Mouse (Mus musculus): ENCODE data around the gene Dek. TPM values are rescaled to one million over a fixed set of nuclear protein-coding genes. Genes with fewer than 3 reads are reported as not detected.

The Dek gene
- polyA plus RNA-seq, 1 experiment from 2014 or later = 345 TPM

- WGBS = 94% methylated on average over 6 of the region's 6 CpGs
- no peak overlapping the region for H3K9ac ChIP-seq (replicated peaks; ENCODE audit: low read length)
- H3K4me2 ChIP-seq (ENCODE audit: low read depth, low read length) = no peak overlapping the region
- no peaks in the 10 kb centered on the region for H3K9me3 ChIP-seq (replicated peaks; ENCODE audit: control insufficient read depth, low read length)
- no peak overlapping the region for H3K27ac ChIP-seq (replicated peaks; ENCODE audit: low read depth, low read length)
- H3K4me1 ChIP-seq (ENCODE audit: control insufficient read depth, insufficient read depth, low read length) = no peaks in the 10 kb centered on the region
- no peak for ATAC-seq (replicated peaks; ENCODE audit: insufficient number of reproducible peaks, low FRiP score, low TSS enrichment, low read depth)
- no peaks in the 10 kb centered on the region for H3K36me3 ChIP-seq (replicated peaks; ENCODE audit: control insufficient read depth, insufficient read depth, low read depth, low read length)
- no peak for DNase-seq (ENCODE audit: low spot score)
- no peaks in the 10 kb centered on the region for H3K27me3 ChIP-seq (ENCODE audit: control insufficient read depth, insufficient read depth, low read length)
- no peak overlapping the region for H3K4me3 ChIP-seq (ENCODE audit: low read depth, low read length)
Observed at GRCm38 (mm10) chr13:47067001-47067400, 39.0 kb downstream of the Dek start.

GRCm38 (mm10) chr13:47066516-47066915, 39.5 kb downstream of the Dek start:
- Histone ChIP-seq H3K4me2 (ENCODE audit: low read depth, low read length) (no peak overlapping the region), H3K27ac (replicated peaks; ENCODE audit: low read depth, low read length) (no peak overlapping the region), H3K4me1 (ENCODE audit: control insufficient read depth, insufficient read depth, low read length) (no peaks in the 10 kb centered on the region), H3K36me3 (replicated peaks; ENCODE audit: control insufficient read depth, insufficient read depth, low read depth, low read length) (no peaks in the 10 kb centered on the region), H3K9ac (replicated peaks; ENCODE audit: low read length) (no peak overlapping the region), H3K4me3 (ENCODE audit: low read depth, low read length) (no peak overlapping the region), H3K9me3 (replicated peaks; ENCODE audit: control insufficient read depth, low read length) (no peaks in the 10 kb centered on the region), H3K27me3 (ENCODE audit: control insufficient read depth, insufficient read depth, low read length) (no peaks in the 10 kb centered on the region)
- WGBS = 93% methylated on average over 10 of the region's 10 CpGs
- no peak for ATAC-seq (replicated peaks; ENCODE audit: insufficient number of reproducible peaks, low FRiP score, low TSS enrichment, low read depth)
- DNase-seq (ENCODE audit: low spot score) = no peak

GRCm38 (mm10) chr13:47063985-47064760, 41.8 kb downstream of the Dek start:
- H3K27ac ChIP-seq (replicated peaks; ENCODE audit: low read depth, low read length) = no peak overlapping the region
- no peaks in the 10 kb centered on the region for H3K9me3 ChIP-seq (replicated peaks; ENCODE audit: control insufficient read depth, low read length)
- 81% methylated on average over 15 of the region's 15 CpGs for WGBS
- ATAC-seq (replicated peaks; ENCODE audit: insufficient number of reproducible peaks, low FRiP score, low TSS enrichment, low read depth) (no peak), DNase-seq (ENCODE audit: low spot score) (no peak)
- no peak overlapping the region for H3K9ac ChIP-seq (replicated peaks; ENCODE audit: low read length)
- no peak overlapping the region for H3K4me2 ChIP-seq (ENCODE audit: low read depth, low read length)
- H3K36me3 ChIP-seq (replicated peaks; ENCODE audit: control insufficient read depth, insufficient read depth, low read depth, low read length) = no peaks in the 10 kb centered on the region
- no peak overlapping the region for H3K4me3 ChIP-seq (ENCODE audit: low read depth, low read length)
- H3K27me3 ChIP-seq (ENCODE audit: control insufficient read depth, insufficient read depth, low read length) = no peaks in the 10 kb centered on the region
- no peaks in the 10 kb centered on the region for H3K4me1 ChIP-seq (ENCODE audit: control insufficient read depth, insufficient read depth, low read length)

- Histone ChIP-seq H3K27ac (replicated peaks; ENCODE audit: low read depth, low read length) (no peak overlapping the region), H3K36me3 (replicated peaks; ENCODE audit: control insufficient read depth, insufficient read depth, low read depth, low read length) (no peaks in the 10 kb centered on the region), H3K9me3 (replicated peaks; ENCODE audit: control insufficient read depth, low read length) (no peaks in the 10 kb centered on the region), H3K4me2 (ENCODE audit: low read depth, low read length) (no peak overlapping the region), H3K27me3 (ENCODE audit: control insufficient read depth, insufficient read depth, low read length) (no peaks in the 10 kb centered on the region), H3K9ac (replicated peaks; ENCODE audit: low read length) (no peak overlapping the region), H3K4me3 (ENCODE audit: low read depth, low read length) (no peak overlapping the region), H3K4me1 (ENCODE audit: control insufficient read depth, insufficient read depth, low read length) (no peaks in the 10 kb centered on the region)
- WGBS = 92% methylated on average over 17 of the region's 17 CpGs
- ATAC-seq (replicated peaks; ENCODE audit: insufficient number of reproducible peaks, low FRiP score, low TSS enrichment, low read depth) (no peak), DNase-seq (ENCODE audit: low spot score) (no peak)
Observed at GRCm38 (mm10) chr13:47062756-47063155, 43.2 kb downstream of the Dek start.

GRCm38 (mm10) chr13:47056781-47057180, 49.2 kb downstream of the Dek start:
- Histone ChIP-seq H3K27ac (replicated peaks; ENCODE audit: low read depth, low read length) (no peak overlapping the region), H3K4me3 (ENCODE audit: low read depth, low read length) (no peak overlapping the region), H3K9ac (replicated peaks; ENCODE audit: low read length) (no peak overlapping the region), H3K4me1 (ENCODE audit: control insufficient read depth, insufficient read depth, low read length) (no peaks in the 10 kb centered on the region), H3K4me2 (ENCODE audit: low read depth, low read length) (no peak overlapping the region), H3K9me3 (replicated peaks; ENCODE audit: control insufficient read depth, low read length) (no peaks in the 10 kb centered on the region), H3K27me3 (ENCODE audit: control insufficient read depth, insufficient read depth, low read length) (no peaks in the 10 kb centered on the region), H3K36me3 (replicated peaks; ENCODE audit: control insufficient read depth, insufficient read depth, low read depth, low read length) (no peaks in the 10 kb centered on the region; the same call in 1 of the 2 replicates)
- ATAC-seq (replicated peaks; ENCODE audit: insufficient number of reproducible peaks, low FRiP score, low TSS enrichment, low read depth) = no peak
- 97% methylated on average over 5 of the region's 5 CpGs for WGBS
- DNase-seq (ENCODE audit: low spot score) = no peak

GRCm38 (mm10) chr13:47056126-47056525, 49.9 kb downstream of the Dek start:
- Histone ChIP-seq H3K9me3 (replicated peaks; ENCODE audit: control insufficient read depth, low read length) (no peaks in the 10 kb centered on the region), H3K27me3 (ENCODE audit: control insufficient read depth, insufficient read depth, low read length) (no peaks in the 10 kb centered on the region), H3K9ac (replicated peaks; ENCODE audit: low read length) (no peak overlapping the region), H3K4me3 (ENCODE audit: low read depth, low read length) (no peak overlapping the region), H3K4me2 (ENCODE audit: low read depth, low read length) (no peak overlapping the region), H3K4me1 (ENCODE audit: control insufficient read depth, insufficient read depth, low read length) (no peaks in the 10 kb centered on the region), H3K36me3 (replicated peaks; ENCODE audit: control insufficient read depth, insufficient read depth, low read depth, low read length) (no peaks in the 10 kb centered on the region; the same call in 1 of the 2 replicates), H3K27ac (replicated peaks; ENCODE audit: low read depth, low read length) (no peak overlapping the region)
- WGBS = 90% methylated on average over 11 of the region's 11 CpGs
- no peak for ATAC-seq (replicated peaks; ENCODE audit: insufficient number of reproducible peaks, low FRiP score, low TSS enrichment, low read depth)
- no peak for DNase-seq (ENCODE audit: low spot score)

- Histone ChIP-seq H3K4me2 (ENCODE audit: low read depth, low read length) (no peak overlapping the region), H3K27me3 (ENCODE audit: control insufficient read depth, insufficient read depth, low read length) (no peaks in the 10 kb centered on the region), H3K9me3 (replicated peaks; ENCODE audit: control insufficient read depth, low read length) (no peaks in the 10 kb centered on the region), H3K36me3 (replicated peaks; ENCODE audit: control insufficient read depth, insufficient read depth, low read depth, low read length) (no peaks in the 10 kb centered on the region; the same call in 1 of the 2 replicates), H3K4me1 (ENCODE audit: control insufficient read depth, insufficient read depth, low read length) (no peaks in the 10 kb centered on the region), H3K27ac (replicated peaks; ENCODE audit: low read depth, low read length) (no peak overlapping the region), H3K4me3 (ENCODE audit: low read depth, low read length) (no peak overlapping the region), H3K9ac (replicated peaks; ENCODE audit: low read length) (no peak overlapping the region)
- DNase-seq (ENCODE audit: low spot score) (no peak), ATAC-seq (replicated peaks; ENCODE audit: insufficient number of reproducible peaks, low FRiP score, low TSS enrichment, low read depth) (no peak)
- WGBS = 70% methylated on average over 10 of the region's 10 CpGs
Observed at GRCm38 (mm10) chr13:47053971-47054370, 52.0 kb downstream of the Dek start.

- no peaks in the 10 kb centered on the region for H3K4me1 ChIP-seq (ENCODE audit: control insufficient read depth, insufficient read depth, low read length)
- H3K9me3 ChIP-seq (replicated peaks; ENCODE audit: control insufficient read depth, low read length) = no peaks in the 10 kb centered on the region
- no peak overlapping the region for H3K4me3 ChIP-seq (ENCODE audit: low read depth, low read length)
- no peak overlapping the region for H3K27ac ChIP-seq (replicated peaks; ENCODE audit: low read depth, low read length)
- H3K4me2 ChIP-seq (ENCODE audit: low read depth, low read length) = no peak overlapping the region
- DNase-seq (ENCODE audit: low spot score) = no peak
- ATAC-seq (replicated peaks; ENCODE audit: insufficient number of reproducible peaks, low FRiP score, low TSS enrichment, low read depth) = no peak
- no peaks in the 10 kb centered on the region for H3K27me3 ChIP-seq (ENCODE audit: control insufficient read depth, insufficient read depth, low read length)
- no peak overlapping the region for H3K9ac ChIP-seq (replicated peaks; ENCODE audit: low read length)
- H3K36me3 ChIP-seq (replicated peaks; ENCODE audit: control insufficient read depth, insufficient read depth, low read depth, low read length) = no peaks in the 10 kb centered on the region; the same call in 1 of the 2 replicates
- WGBS = 70% methylated on average over 4 of the region's 4 CpGs
Observed at GRCm38 (mm10) chr13:47050009-47050408, 56.0 kb downstream of the Dek start.
